Mouse (Mus musculus) heart, adult 2 months (tissue): ENCODE results near the gene Btbd6. TPM values are rescaled to one million over a fixed set of nuclear protein-coding genes. Genes with fewer than 3 reads are reported as not detected.

Source experiments
- DNase-seq, 2 experiments: peaks; one replicate each; pipeline ENCODE4 v3.0.0; 2021
- H3K27ac ChIP-seq: fragments of 200-600 bp; 2 replicates; pipeline ENCODE4 v1.8.1; 2022
- H3K27me3 ChIP-seq: fragments of 200-500 bp; 2 replicates; pipeline ENCODE4 v1.6.1; 2012; ENCODE audit warnings: mild to moderate bottlenecking, low read length, inconsistent platforms, mixed read lengths; ENCODE audit not compliant: control insufficient read depth, insufficient read depth
- H3K36me3 ChIP-seq: fragments of 200-500 bp; 2 replicates; pipeline ENCODE4 v1.6.1; 2012; ENCODE audit warnings: low read length, inconsistent platforms; ENCODE audit not compliant: control insufficient read depth, insufficient read depth
- H3K4me1 ChIP-seq: fragments of 200-500 bp; 2 replicates; pipeline ENCODE4 v1.6.1; 2011; ENCODE audit warnings: low read length; ENCODE audit not compliant: control insufficient read depth, insufficient read depth
- H3K4me3 ChIP-seq: fragments of 200-600 bp; 2 replicates; pipeline ENCODE4 v1.8.1; 2022
- H3K79me2 ChIP-seq: fragments of 200-500 bp; replicated peaks from 2 replicates; pipeline ENCODE4 v1.6.1; 2012; ENCODE audit warnings: mild to moderate bottlenecking, inconsistent platforms, low read length, moderate library complexity, mixed read lengths; ENCODE audit not compliant: control insufficient read depth, insufficient read depth
- H3K9ac ChIP-seq: fragments of 200-500 bp; 2 replicates; pipeline ENCODE4 v1.6.1; 2012; ENCODE audit warnings: low read depth, mild to moderate bottlenecking, control low read depth, inconsistent platforms, low read length, mixed read lengths
- CTCF ChIP-seq: fragments of 200-600 bp; IDR thresholded peaks from 2 replicates; pipeline ENCODE4 v1.8.1; 2022; ENCODE audit warnings: antibody characterized with exemption, mild to moderate bottlenecking, moderate library complexity
- EP300 ChIP-seq: fragments of 200-500 bp; IDR thresholded peaks from 2 replicates; pipeline ENCODE4 v1.6.1; 2011; ENCODE audit warnings: low read depth, low read length, control low read depth; ENCODE audit not compliant: insufficient read depth
- POLR2A ChIP-seq: fragments of 200-500 bp; IDR thresholded peaks from 2 replicates; pipeline ENCODE4 v1.6.1; 2011; ENCODE audit warnings: mild to moderate bottlenecking, low read depth, low read length, control low read depth; ENCODE audit not compliant: insufficient read depth
- WGBS: fragments of 180-500 bp; shearing (Covaris S2); methylation state at CpG from one replicate; pipeline ENCODE4 v1.1.7; 2018; 5-methylcytosine and 5-hydroxymethylcytosine counted together
- intact Hi-C: fragments of 180-260 bp; cut with DNase I; formaldehyde crosslinking; loops from one replicate; pipeline ENCODE4 v1.15.1; 2025
- polyA plus RNA-seq: library from polyadenylated mRNA; depleted of rRNA; stranded (reverse); fragments of >200 nt; gene quantifications from 2 replicates; pipeline ENCODE4 v1.2.3, GENCODE M21; 2012
- total RNA-seq, 2 experiments: library from RNA; stranded (reverse); gene quantifications; 2 replicates each; pipeline ENCODE4 v1.2.3; 2021

Gene Btbd6
- total and polyA plus RNA-seq, 3 experiments: 21.8 to 27.4 (median 24.3) TPM

- H3K27me3 ChIP-seq: no peaks in the 10 kb centered on the region
- 43% methylated on average over 7 of the region's 7 CpGs for WGBS
- no peaks in the 10 kb centered on the region; the same call in 1 of the 2 replicates for H3K4me1 ChIP-seq
- no peak overlapping the region for H3K9ac ChIP-seq
- no peaks in the 10 kb centered on the region for H3K79me2 ChIP-seq
- TF ChIP-seq POLR2A (no peak), CTCF (no peak), EP300 (no peak)
- H3K27ac ChIP-seq: peak overlapping the region; percentile 26; the same call in 1 of the 2 replicates
- intact Hi-C loops: no loop called here
- peak in 1 of 2 experiments; percentile 73 for DNase-seq
- no peaks in the 10 kb centered on the region for H3K36me3 ChIP-seq
- H3K4me3 ChIP-seq: no peak overlapping the region
Measured at GRCm38 (mm10) chr12:112961428-112961827, 14.9 kb upstream of the Btbd6 start.

DNA sequence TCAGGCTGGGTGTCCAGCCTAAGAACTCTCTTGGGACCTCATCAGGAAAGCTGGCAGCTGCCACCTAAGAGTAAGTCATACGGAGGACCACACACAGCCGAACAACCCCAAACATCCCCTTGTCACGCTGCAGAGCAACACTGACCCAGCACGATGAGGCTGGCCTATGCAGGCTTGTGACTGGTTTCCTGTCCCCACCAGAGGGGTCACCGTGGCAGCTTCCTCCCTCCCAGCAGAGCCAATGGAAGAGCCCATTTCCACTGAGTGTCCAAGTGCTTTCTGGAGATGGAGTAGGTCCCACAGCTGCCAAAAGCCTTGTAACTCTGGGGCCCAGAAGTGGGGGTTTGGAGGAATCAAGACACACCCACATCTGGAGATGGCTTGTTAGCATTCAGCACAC, 14.4 kb upstream of the Btbd6 start:
- DNase-seq: no peak
- Histone ChIP-seq H3K27me3 (no peaks in the 10 kb centered on the region), H3K27ac (peak overlapping the region; percentile 26; the same call in 1 of the 2 replicates), H3K79me2 (no peaks in the 10 kb centered on the region), H3K4me1 (no peaks in the 10 kb centered on the region; the same call in 1 of the 2 replicates), H3K4me3 (no peak overlapping the region), H3K9ac (no peak overlapping the region), H3K36me3 (no peaks in the 10 kb centered on the region)
- TF ChIP-seq POLR2A (no peak), EP300 (no peak), CTCF (no peak)
- WGBS: 26% methylated on average over 5 of the region's 5 CpGs
- intact Hi-C loops: no loop called here

GRCm38 (mm10) chr12:112965783-112966182, 10.5 kb upstream of the Btbd6 start:
- H3K27me3 ChIP-seq: no peaks in the 10 kb centered on the region
- H3K9ac ChIP-seq: no peak overlapping the region
- DNase-seq: no peak
- H3K4me1 ChIP-seq: no peaks in the 10 kb centered on the region
- no peaks in the 10 kb centered on the region for H3K79me2 ChIP-seq
- WGBS: 88% methylated on average over 13 of the region's 13 CpGs
- intact Hi-C loops: no loop called here
- H3K27ac ChIP-seq: no peak overlapping the region
- H3K36me3 ChIP-seq: no peaks in the 10 kb centered on the region
- H3K4me3 ChIP-seq: no peak overlapping the region
- TF ChIP-seq CTCF: no peak
- no peak for TF ChIP-seq POLR2A
- TF ChIP-seq EP300: no peak

- intact Hi-C loops: no loop called here
- Histone ChIP-seq H3K79me2 (no peaks in the 10 kb centered on the region), H3K27ac (no peak overlapping the region), H3K4me3 (no peak overlapping the region), H3K27me3 (no peaks in the 10 kb centered on the region), H3K4me1 (no peaks in the 10 kb centered on the region), H3K9ac (no peak overlapping the region), H3K36me3 (no peaks in the 10 kb centered on the region)
- DNase-seq: no peak
- 88% methylated on average over 8 of the region's 8 CpGs for WGBS
- TF ChIP-seq CTCF (no peak), EP300 (no peak), POLR2A (no peak)
Measured at GRCm38 (mm10) chr12:112968943-112969342, 7.3 kb upstream of the Btbd6 start.

DNA sequence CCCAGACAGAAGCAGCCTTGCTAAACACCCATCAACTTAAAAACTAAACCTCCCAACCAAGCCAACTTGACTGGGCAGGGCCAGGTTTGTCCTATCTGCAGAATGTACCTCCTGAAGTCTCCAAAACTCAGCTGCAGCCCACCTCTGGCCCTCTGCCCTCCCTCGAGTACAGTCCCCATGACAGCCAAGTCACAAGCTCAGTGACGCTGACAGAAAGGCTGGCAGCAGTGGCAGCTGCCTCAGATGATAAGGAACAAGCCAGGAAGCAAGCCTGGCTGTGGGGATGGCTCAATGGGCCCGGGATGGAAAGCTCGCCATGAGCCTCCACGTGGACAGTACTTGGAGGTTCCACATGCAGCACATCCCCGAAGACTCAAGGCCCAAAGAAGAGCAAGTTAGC, 6.7 kb upstream of the Btbd6 start:
- 57% methylated on average over 6 of the region's 6 CpGs for WGBS
- no peak overlapping the region for H3K4me3 ChIP-seq
- no peaks in the 10 kb centered on the region for H3K36me3 ChIP-seq
- no peaks in the 10 kb centered on the region for H3K4me1 ChIP-seq
- H3K27me3 ChIP-seq: no peaks in the 10 kb centered on the region
- no peaks in the 10 kb centered on the region for H3K79me2 ChIP-seq
- TF ChIP-seq CTCF: no peak
- 0 out of 2 replicates have a peak, but pooled peaks have one; percentile 44 for TF ChIP-seq EP300
- no peak for TF ChIP-seq POLR2A
- intact Hi-C loops: no loop called here
- no peak overlapping the region for H3K9ac ChIP-seq
- no peak for DNase-seq
- H3K27ac ChIP-seq: no peak overlapping the region

DNA sequence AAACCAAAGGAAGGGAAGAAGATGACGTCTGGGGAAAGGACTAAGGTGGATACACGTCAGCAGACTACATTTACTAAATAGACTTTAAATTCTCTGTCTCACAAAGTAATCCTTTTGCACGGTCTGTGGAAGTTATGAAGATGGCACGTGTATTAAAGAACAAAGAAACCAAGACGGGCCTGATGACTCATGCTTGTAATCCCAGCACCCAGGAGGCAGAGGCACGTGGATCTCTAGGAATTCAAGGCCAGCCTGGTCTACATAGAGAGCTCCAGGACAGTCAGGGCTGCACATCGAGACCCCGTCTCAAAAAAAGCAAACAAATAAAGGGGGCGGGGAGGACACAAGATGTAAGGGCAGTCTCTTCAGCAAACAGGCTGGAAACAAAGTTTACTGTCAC, 1.5 kb upstream of the Btbd6 start:
- Histone ChIP-seq H3K79me2 (no peaks in the 10 kb centered on the region), H3K4me3 (no peak overlapping the region), H3K27me3 (no peaks in the 10 kb centered on the region), H3K27ac (no peak overlapping the region), H3K36me3 (no peaks in the 10 kb centered on the region), H3K9ac (no peak overlapping the region), H3K4me1 (peaks cover 5% of the 10 kb centered on the region)
- no peak for DNase-seq
- TF ChIP-seq CTCF (no peak), POLR2A (no peak), EP300 (no peak)
- intact Hi-C loops: no loop called here
- 92% methylated on average over 9 of the region's 9 CpGs for WGBS
